Mouse (Mus musculus) right cerebral cortex, postnatal 14 days (tissue): ENCODE measurements at regions not wholly inside any gene's neighbourhood (a gene's known extent, or its start where the extent isn't known, plus 50 kb on each side); places are given as distances from the start of the nearest gene placed in this dataset.

Source experiments
- DNase-seq: peaks from one replicate; pipeline ENCODE4 v3.0.0; 2022

DNA sequence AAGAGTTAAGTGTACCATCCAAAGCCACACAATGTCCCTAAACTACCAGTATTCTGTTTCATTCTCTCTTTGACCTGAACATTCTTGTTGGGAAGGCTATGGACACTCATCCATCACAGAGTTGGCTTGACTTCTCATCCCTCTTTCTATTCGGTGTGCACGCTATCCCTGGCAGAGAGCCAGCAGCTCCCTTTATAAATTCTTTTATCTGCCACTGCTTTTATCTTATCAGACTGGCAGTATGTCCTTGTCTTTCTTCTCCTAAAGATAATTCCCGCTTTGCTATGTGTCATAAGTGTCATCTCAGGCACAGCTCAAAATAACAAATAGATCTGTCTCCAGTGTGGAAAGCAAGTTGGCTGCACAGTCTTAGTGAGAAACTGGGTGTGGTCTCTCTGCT, 106.6 kb upstream of the Lipc start:
- DNase-seq: no peak

- DNase-seq: no peak
These were observed 104.8 kb upstream of the Lipc start for GRCm38 (mm10) chr9:71056836-71057235.

DNA sequence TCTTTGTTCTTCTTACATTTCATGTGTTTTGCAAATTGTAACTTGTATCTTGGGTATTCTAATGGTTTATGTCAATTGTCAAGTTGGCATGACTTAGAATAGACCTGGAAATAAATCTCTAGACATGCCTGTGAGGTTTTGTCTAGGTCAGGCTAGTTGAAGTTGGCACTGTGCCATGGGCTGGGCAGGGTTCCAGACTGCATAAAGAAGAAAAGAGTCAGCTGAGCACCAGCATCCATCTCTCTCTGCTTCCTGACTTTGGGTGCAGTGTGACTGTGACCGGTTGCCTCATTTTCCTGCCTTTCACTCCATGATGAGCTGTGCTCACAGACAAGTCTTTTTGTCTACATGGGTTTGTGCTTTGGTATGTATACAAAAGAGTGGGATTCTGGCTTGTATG, 91.9 kb upstream of the Lipc start:
- DNase-seq: peak; percentile 17

- DNase-seq: no peak
These were observed 83.3 kb upstream of the Lipc start for GRCm38 (mm10) chr9:71035286-71035685.

GRCm38 (mm10) chr9:71032156-71032555, 80.1 kb upstream of the Lipc start:
- DNase-seq: no peak

- no peak for DNase-seq
These were observed 78.3 kb upstream of the Lipc start for GRCm38 (mm10) chr9:71030203-71030921.

- no peak for DNase-seq
These were observed 76.1 kb upstream of the Lipc start for GRCm38 (mm10) chr9:71028102-71028501.

- no peak for DNase-seq
These were observed 75.6 kb upstream of the Lipc start for GRCm38 (mm10) chr9:71027626-71028025.

GRCm38 (mm10) chr9:71025196-71025595, 73.2 kb upstream of the Lipc start:
- DNase-seq: no peak

GRCm38 (mm10) chr9:71018206-71018605, 66.2 kb upstream of the Lipc start:
- DNase-seq: no peak

DNA sequence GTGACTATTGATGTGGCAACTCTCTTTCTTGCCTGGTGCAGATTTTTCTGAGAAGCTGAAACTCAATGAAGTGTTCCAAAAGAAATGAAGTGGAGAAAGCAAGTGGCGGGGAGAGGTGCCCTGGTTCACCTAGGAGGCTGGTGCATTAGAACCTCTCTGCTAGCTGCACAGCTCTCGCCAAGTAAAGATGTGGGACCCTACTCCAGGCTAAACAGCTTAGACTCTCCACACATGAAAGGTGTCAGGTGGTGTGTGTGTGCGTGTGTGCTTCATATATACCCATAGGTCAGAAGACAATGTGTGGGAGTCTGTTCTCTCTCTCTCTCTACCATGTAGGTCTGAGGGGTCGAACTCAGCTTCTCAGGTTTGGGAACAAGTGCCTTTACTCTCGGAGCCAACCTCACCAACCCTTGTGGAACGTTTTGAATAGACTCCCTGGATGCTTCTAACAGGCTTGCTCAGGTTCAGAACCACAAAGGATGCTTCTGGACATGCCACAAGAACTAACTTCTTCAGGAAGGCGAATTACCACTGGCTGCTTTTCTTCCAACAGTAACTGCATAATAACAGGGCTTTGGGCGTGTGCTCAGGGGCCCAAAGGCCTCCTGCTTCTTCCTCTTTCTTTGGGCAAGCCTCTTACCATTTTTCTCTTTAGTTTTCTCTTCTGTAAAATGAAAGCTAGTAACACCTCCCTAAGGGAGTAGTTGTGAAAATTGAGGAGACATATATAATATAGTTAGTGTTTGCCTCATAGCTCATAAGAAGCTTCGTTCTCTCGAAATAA, 65.6 kb upstream of the Lipc start:
- DNase-seq: no peak

DNA sequence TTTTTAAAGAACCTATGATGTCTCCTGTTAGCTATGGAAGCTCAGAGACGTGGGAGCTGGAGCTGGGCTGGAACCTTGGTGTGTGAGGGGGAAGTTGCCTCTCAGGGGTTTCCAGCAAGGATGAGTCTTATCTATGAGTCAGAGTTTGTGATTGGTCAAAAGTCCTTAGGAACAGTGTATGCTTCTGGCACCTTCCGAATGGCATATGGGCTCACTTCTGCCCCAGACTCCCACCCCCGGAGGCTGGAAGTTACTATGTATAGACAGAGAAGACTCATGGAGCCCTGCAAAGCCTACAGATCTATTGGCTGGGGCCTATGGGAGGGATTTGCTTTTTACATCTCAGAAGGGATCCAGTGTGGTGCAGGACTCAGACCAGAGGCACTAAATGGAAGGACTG, 63.9 kb upstream of the Lipc start:
- DNase-seq: peak; percentile 32

- DNase-seq: no peak
These were observed 63.4 kb upstream of the Lipc start for GRCm38 (mm10) chr9:71015400-71015799.

DNA sequence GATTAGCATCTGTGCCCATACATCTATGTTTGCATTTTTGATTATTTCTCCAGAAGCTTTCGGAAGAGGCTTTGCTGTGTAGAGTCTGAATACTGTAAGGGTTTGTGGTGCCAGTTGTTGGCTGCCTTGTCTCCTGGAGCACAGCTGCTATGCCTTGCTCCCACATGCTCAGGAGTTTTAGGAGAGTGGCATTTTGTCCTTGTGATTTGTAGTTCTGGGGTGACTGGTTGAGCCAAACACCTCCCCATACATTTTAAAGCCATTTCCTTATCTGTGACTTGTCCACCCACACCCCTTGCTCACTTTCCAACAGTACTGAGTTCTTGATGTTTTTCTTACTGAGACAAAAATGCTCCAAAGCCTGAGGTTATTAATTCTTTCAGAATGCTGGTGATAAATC, 60.4 kb upstream of the Lipc start:
- DNase-seq: no peak

GRCm38 (mm10) chr9:71004631-71005030, 52.6 kb upstream of the Lipc start:
- DNase-seq: no peak
